Mouse (Mus musculus) limb, embryonic 14.5 days (tissue): Measurements from ENCODE around the gene Atf6. TPM values are rescaled to one million over a fixed set of nuclear protein-coding genes. Genes with fewer than 3 reads are reported as not detected.
A peak's percentile ranks its signal among the peaks of the same experiment; 100 is the strongest.

ENCODE experiments used
- ATAC-seq: fragments of 200-750 bp; cut with Nextera tagmentation; 2 replicates; pipeline ENCODE4 v1.8.0; 2017; ENCODE audit warnings: low read depth, moderate number of reproducible peaks, moderate TSS enrichment; ENCODE audit not compliant: low FRiP score
- DNase-seq: peaks from one replicate; pipeline ENCODE4 v3.0.0-alpha.2; 2015; ENCODE audit warnings: low spot score
- H3K27ac ChIP-seq: fragments of 300-500 bp; sonication (generic); replicated peaks from 2 replicates; pipeline ENCODE4 v1.5.1; 2014; ENCODE audit warnings: low read depth, mild to moderate bottlenecking, low read length, moderate library complexity, mixed read lengths
- H3K27me3 ChIP-seq: fragments of 300-500 bp; sonication (generic); 2 replicates; pipeline ENCODE4 v1.6.1; 2014; ENCODE audit warnings: low read length, mixed read lengths; ENCODE audit not compliant: control insufficient read depth, insufficient read depth
- H3K36me3 ChIP-seq: fragments of 300-500 bp; sonication (generic); 2 replicates; pipeline ENCODE4 v1.6.1; 2014; ENCODE audit warnings: mild to moderate bottlenecking, low read length, moderate library complexity, mixed read lengths; ENCODE audit not compliant: control insufficient read depth, insufficient read depth
- H3K4me1 ChIP-seq: fragments of 300-500 bp; sonication (generic); 2 replicates; pipeline ENCODE4 v1.6.1; 2014; ENCODE audit warnings: antibody characterized with exemption, low read length, mixed read lengths; ENCODE audit not compliant: control insufficient read depth, insufficient read depth
- H3K4me2 ChIP-seq: fragments of 300-500 bp; sonication (generic); replicated peaks from 2 replicates; pipeline ENCODE4 v1.6.1; 2014; ENCODE audit warnings: low read depth, mild to moderate bottlenecking, low read length, moderate library complexity; ENCODE audit not compliant: severe bottlenecking
- H3K4me3 ChIP-seq: fragments of 300-500 bp; sonication (generic); replicated peaks from 2 replicates; pipeline ENCODE4 v1.5.1; 2014; ENCODE audit warnings: low read length
- H3K9ac ChIP-seq: fragments of 300-500 bp; sonication (generic); 2 replicates; pipeline ENCODE4 v1.6.1; 2014; ENCODE audit warnings: mild to moderate bottlenecking, low read depth, low read length, moderate library complexity; ENCODE audit not compliant: severe bottlenecking
- H3K9me3 ChIP-seq: fragments of 300-500 bp; sonication (generic); 2 replicates; pipeline ENCODE4 v1.6.1; 2016; ENCODE audit warnings: low read length; ENCODE audit not compliant: control insufficient read depth
- POLR2A ChIP-seq: fragments of 200-500 bp; IDR thresholded peaks from 2 replicates; pipeline ENCODE4 v1.8.0; 2012; ENCODE audit warnings: inconsistent platforms, mild to moderate bottlenecking, moderate library complexity, borderline replicate concordance; ENCODE audit not compliant: insufficient read depth, insufficient read length; ENCODE audit errors: extremely low read depth
- WGBS: fragments of 180-500 bp; shearing (Covaris S2); extraction: QIAGEN DNeasy Blood & Tissue Kit; methylation state at CpG from one replicate; pipeline ENCODE4 v1.1.7; 2014; 5-methylcytosine and 5-hydroxymethylcytosine counted together
- polyA plus RNA-seq, 2 experiments: library from polyadenylated mRNA; depleted of rRNA in 1 of 2; stranded (reverse) in 1 of 2; unstranded in 1 of 2; fragments of >200 nt; fragmentation: Nextera tagmentation in 1 of 2; extraction: Ambion mirVana in 1 of 2; gene quantifications; 2 replicates each; pipeline versions ENCODE4 v1.2.1 to v1.2.3; 2012 to 2014

Gene Atf6
- polyA plus RNA-seq, 2 experiments: 8.9 to 9.1 TPM

- ATAC-seq: peak; percentile 25; the same call in 1 of the 2 replicates
- H3K36me3 ChIP-seq: no peaks in the 10 kb centered on the region
Observed at GRCm38 (mm10) chr1:170701178-170701577, 166.4 kb downstream of the Atf6 start.

GRCm38 (mm10) chr1:170700496-170701027, 167.0 kb downstream of the Atf6 start:
- H3K4me2 ChIP-seq: no peak overlapping the region
- peak overlapping the region; percentile 53; the same call in 1 of the 2 replicates for H3K27ac ChIP-seq
- H3K9me3 ChIP-seq: no peaks in the 10 kb centered on the region
- DNase-seq (no peak), ATAC-seq (no peak)
- TF ChIP-seq POLR2A: no peak
- 74% methylated on average over 3 of the region's 3 CpGs for WGBS
- no peak overlapping the region for H3K9ac ChIP-seq
- no peaks in the 10 kb centered on the region for H3K27me3 ChIP-seq
- no peak overlapping the region for H3K4me3 ChIP-seq
- H3K36me3 ChIP-seq: no peaks in the 10 kb centered on the region
- peaks cover 10% of the 10 kb centered on the region for H3K4me1 ChIP-seq

More at GRCm38 (mm10) chr1:170701178-170701577, 166.4 kb downstream of the Atf6 start:
- Histone ChIP-seq H3K9me3 (no peaks in the 10 kb centered on the region), H3K4me1 (peaks cover 10% of the 10 kb centered on the region), H3K4me2 (no peak overlapping the region), H3K4me3 (no peak overlapping the region), H3K27ac (peak overlapping the region; percentile 53), H3K27me3 (no peaks in the 10 kb centered on the region), H3K9ac (no peak overlapping the region)
- TF ChIP-seq POLR2A: no peak
- no peak for DNase-seq
- 17% methylated on average over 3 of the region's 3 CpGs for WGBS

DNA sequence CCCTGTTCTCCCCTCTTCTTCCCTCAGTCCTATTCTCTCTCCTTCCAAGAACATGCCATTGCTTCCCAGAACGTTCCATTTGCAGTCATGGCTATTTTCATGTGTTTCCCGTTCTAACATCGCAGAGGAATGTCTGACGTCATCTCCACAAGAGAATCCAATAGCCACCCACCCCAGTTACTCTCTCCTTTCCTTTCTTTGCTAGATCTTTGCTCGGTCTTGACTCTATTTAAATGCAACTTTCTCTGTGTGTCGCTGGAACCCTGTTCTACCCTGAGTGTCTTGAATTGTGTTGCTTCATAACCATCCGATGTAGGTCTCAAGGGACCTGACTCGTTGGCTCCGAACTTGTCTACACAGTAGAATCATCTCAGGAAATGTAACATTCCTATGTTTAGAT, 168.0 kb downstream of the Atf6 start:
- ATAC-seq (no peak), DNase-seq (peak; percentile 39)
- H3K27me3 ChIP-seq: no peaks in the 10 kb centered on the region
- no peaks in the 10 kb centered on the region for H3K9me3 ChIP-seq
- no peak overlapping the region for H3K27ac ChIP-seq
- 65% methylated on average over 9 of the region's 9 CpGs for WGBS
- H3K4me1 ChIP-seq: peaks cover 13% of the 10 kb centered on the region
- no peak for TF ChIP-seq POLR2A
- H3K36me3 ChIP-seq: no peaks in the 10 kb centered on the region
- H3K4me3 ChIP-seq: no peak overlapping the region
- no peak overlapping the region for H3K4me2 ChIP-seq
- H3K9ac ChIP-seq: no peak overlapping the region

- Histone ChIP-seq H3K36me3 (no peaks in the 10 kb centered on the region), H3K27me3 (no peaks in the 10 kb centered on the region), H3K9ac (no peak overlapping the region), H3K4me2 (no peak overlapping the region), H3K4me1 (peaks cover 13% of the 10 kb centered on the region), H3K4me3 (no peak overlapping the region), H3K27ac (no peak overlapping the region), H3K9me3 (no peaks in the 10 kb centered on the region)
- WGBS: 90% methylated on average over 3 of the region's 3 CpGs
- DNase-seq: no peak
- ATAC-seq: no peak
- TF ChIP-seq POLR2A: no peak
Observed at GRCm38 (mm10) chr1:170698771-170699170, 168.8 kb downstream of the Atf6 start.

- no peaks in the 10 kb centered on the region for H3K9me3 ChIP-seq
- H3K4me3 ChIP-seq: no peak overlapping the region
- WGBS: 77% methylated on average over 7 of the region's 7 CpGs
- no peaks in the 10 kb centered on the region for H3K27me3 ChIP-seq
- no peaks in the 10 kb centered on the region for H3K36me3 ChIP-seq
- ATAC-seq (no peak), DNase-seq (no peak)
- no peak overlapping the region for H3K27ac ChIP-seq
- H3K4me2 ChIP-seq: no peak overlapping the region
- no peak overlapping the region for H3K9ac ChIP-seq
- H3K4me1 ChIP-seq: peaks cover 13% of the 10 kb centered on the region
- TF ChIP-seq POLR2A: no peak
Observed at GRCm38 (mm10) chr1:170697771-170698356, 169.7 kb downstream of the Atf6 start.
